Mouse (Mus musculus): ENCODE results near the gene Ddah1. TPM values are rescaled to one million over a fixed set of nuclear protein-coding genes. Genes with fewer than 3 reads are reported as not detected.

The Ddah1 gene
- polyA plus RNA-seq, 1 experiment from 2014 or later: 15.6 TPM

GRCm38 (mm10) chr3:145846255-145846654, 87.8 kb downstream of the Ddah1 start:
- DNase-seq (ENCODE audit: low spot score): no peak
- H3K36me3 ChIP-seq (ENCODE audit: control insufficient read depth, insufficient read depth, low read length): no peaks in the 10 kb centered on the region
- H3K27me3 ChIP-seq (ENCODE audit: control insufficient read depth, insufficient read depth, low read length): no peaks in the 10 kb centered on the region
- H3K9ac ChIP-seq (ENCODE audit: low read length): no peak overlapping the region
- H3K9me3 ChIP-seq (ENCODE audit: control insufficient read depth, low read length): no peaks in the 10 kb centered on the region
- 94% methylated on average over 2 of the region's 2 CpGs for WGBS
- no peaks in the 10 kb centered on the region for H3K4me1 ChIP-seq (ENCODE audit: control insufficient read depth, insufficient read depth, low read length)
- no peak overlapping the region for H3K4me2 ChIP-seq (ENCODE audit: low read depth, severe bottlenecking)
- no peak overlapping the region for H3K4me3 ChIP-seq (ENCODE audit: low read depth, low read length)
- no peak overlapping the region for H3K27ac ChIP-seq (replicated peaks; ENCODE audit: low read depth, low read length)
- no peak for ATAC-seq (ENCODE audit: insufficient number of reproducible peaks, low FRiP score, low TSS enrichment, low read depth)

DNA sequence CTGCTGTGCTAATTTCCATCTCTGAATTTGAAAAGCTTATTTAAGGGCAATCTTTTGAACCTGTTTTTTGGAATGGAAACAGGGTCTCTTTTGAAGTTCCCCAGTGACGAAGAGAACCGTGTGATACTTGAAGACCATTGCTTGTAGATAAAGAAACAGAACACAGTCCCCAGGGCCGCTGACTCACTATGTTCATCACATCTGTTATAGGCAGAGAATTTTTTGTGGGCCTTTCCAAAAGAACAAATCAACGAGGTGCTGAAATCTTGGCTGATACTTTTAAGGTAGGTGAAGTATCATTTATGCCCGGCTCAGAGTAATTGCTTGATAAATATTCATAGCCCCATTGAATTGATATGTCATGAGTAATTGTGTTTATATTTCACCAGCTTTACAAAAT, 93.6 kb downstream of the Ddah1 start:
- Histone ChIP-seq H3K36me3 (ENCODE audit: control insufficient read depth, insufficient read depth, low read length) (no peaks in the 10 kb centered on the region), H3K4me1 (ENCODE audit: control insufficient read depth, insufficient read depth, low read length) (no peaks in the 10 kb centered on the region), H3K27me3 (ENCODE audit: control insufficient read depth, insufficient read depth, low read length) (no peaks in the 10 kb centered on the region), H3K9ac (ENCODE audit: low read length) (no peak overlapping the region), H3K4me3 (ENCODE audit: low read depth, low read length) (no peak overlapping the region), H3K9me3 (ENCODE audit: control insufficient read depth, low read length) (no peaks in the 10 kb centered on the region), H3K27ac (replicated peaks; ENCODE audit: low read depth, low read length) (no peak overlapping the region), H3K4me2 (ENCODE audit: low read depth, severe bottlenecking) (no peak overlapping the region)
- WGBS: 91% methylated on average over 5 of the region's 5 CpGs
- DNase-seq (ENCODE audit: low spot score): no peak
- ATAC-seq (ENCODE audit: insufficient number of reproducible peaks, low FRiP score, low TSS enrichment, low read depth): no peak

- Histone ChIP-seq H3K4me2 (ENCODE audit: low read depth, severe bottlenecking) (no peak overlapping the region), H3K9ac (ENCODE audit: low read length) (no peak overlapping the region), H3K4me3 (ENCODE audit: low read depth, low read length) (no peak overlapping the region), H3K4me1 (ENCODE audit: control insufficient read depth, insufficient read depth, low read length) (no peaks in the 10 kb centered on the region), H3K9me3 (ENCODE audit: control insufficient read depth, low read length) (no peaks in the 10 kb centered on the region), H3K27ac (replicated peaks; ENCODE audit: low read depth, low read length) (no peak overlapping the region), H3K27me3 (ENCODE audit: control insufficient read depth, insufficient read depth, low read length) (no peaks in the 10 kb centered on the region), H3K36me3 (ENCODE audit: control insufficient read depth, insufficient read depth, low read length) (no peaks in the 10 kb centered on the region)
- 93% methylated on average over 4 of the region's 4 CpGs for WGBS
- DNase-seq (ENCODE audit: low spot score): no peak
- no peak for ATAC-seq (ENCODE audit: insufficient number of reproducible peaks, low FRiP score, low TSS enrichment, low read depth)
These were observed 94.3 kb downstream of the Ddah1 start for GRCm38 (mm10) chr3:145852800-145853199.

GRCm38 (mm10) chr3:145853713-145854112, 95.2 kb downstream of the Ddah1 start:
- Histone ChIP-seq H3K36me3 (ENCODE audit: control insufficient read depth, insufficient read depth, low read length) (no peaks in the 10 kb centered on the region), H3K9me3 (ENCODE audit: control insufficient read depth, low read length) (no peaks in the 10 kb centered on the region), H3K4me2 (ENCODE audit: low read depth, severe bottlenecking) (no peak overlapping the region), H3K27me3 (ENCODE audit: control insufficient read depth, insufficient read depth, low read length) (no peaks in the 10 kb centered on the region), H3K4me1 (ENCODE audit: control insufficient read depth, insufficient read depth, low read length) (no peaks in the 10 kb centered on the region), H3K4me3 (ENCODE audit: low read depth, low read length) (no peak overlapping the region), H3K27ac (replicated peaks; ENCODE audit: low read depth, low read length) (no peak overlapping the region), H3K9ac (ENCODE audit: low read length) (no peak overlapping the region)
- 91% methylated on average over 4 of the region's 4 CpGs for WGBS
- ATAC-seq (ENCODE audit: insufficient number of reproducible peaks, low FRiP score, low TSS enrichment, low read depth): no peak
- no peak for DNase-seq (ENCODE audit: low spot score)

- DNase-seq (ENCODE audit: low spot score) (no peak), ATAC-seq (ENCODE audit: insufficient number of reproducible peaks, low FRiP score, low TSS enrichment, low read depth) (no peak)
- Histone ChIP-seq H3K4me1 (ENCODE audit: control insufficient read depth, insufficient read depth, low read length) (no peaks in the 10 kb centered on the region), H3K27me3 (ENCODE audit: control insufficient read depth, insufficient read depth, low read length) (no peaks in the 10 kb centered on the region), H3K27ac (replicated peaks; ENCODE audit: low read depth, low read length) (no peak overlapping the region), H3K36me3 (ENCODE audit: control insufficient read depth, insufficient read depth, low read length) (no peaks in the 10 kb centered on the region), H3K4me2 (ENCODE audit: low read depth, severe bottlenecking) (no peak overlapping the region), H3K9me3 (ENCODE audit: control insufficient read depth, low read length) (no peaks in the 10 kb centered on the region), H3K9ac (ENCODE audit: low read length) (no peak overlapping the region), H3K4me3 (ENCODE audit: low read depth, low read length) (no peak overlapping the region)
- WGBS: 81% methylated on average over 5 of the region's 5 CpGs
These were observed 96.0 kb downstream of the Ddah1 start for GRCm38 (mm10) chr3:145854427-145854826.

DNA sequence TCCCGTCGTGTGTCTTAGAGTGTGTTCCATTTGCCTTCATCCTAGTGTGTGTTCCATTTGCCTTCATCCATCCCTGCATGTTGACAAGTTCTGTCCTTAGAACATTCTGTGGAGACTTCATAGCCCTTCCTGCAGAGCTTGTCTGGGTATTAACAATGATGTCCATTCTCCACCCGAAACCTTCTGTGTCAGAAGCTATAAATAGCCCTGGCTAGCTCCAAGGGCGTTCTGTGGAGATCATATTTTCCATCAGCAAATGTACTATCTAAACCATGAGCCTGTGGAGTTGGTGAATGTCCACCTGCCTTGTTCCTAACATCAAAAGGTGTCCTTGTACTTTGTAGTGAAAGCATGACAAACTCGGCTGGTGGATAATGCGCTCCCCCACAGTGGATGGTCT, 96.8 kb downstream of the Ddah1 start:
- no peak for DNase-seq (ENCODE audit: low spot score)

GRCm38 (mm10) chr3:145858388-145858787, 99.9 kb downstream of the Ddah1 start:
- 96% methylated on average over 5 of the region's 5 CpGs for WGBS
- Histone ChIP-seq H3K27ac (replicated peaks; ENCODE audit: low read depth, low read length) (no peak overlapping the region), H3K9me3 (ENCODE audit: control insufficient read depth, low read length) (no peaks in the 10 kb centered on the region), H3K4me2 (ENCODE audit: low read depth, severe bottlenecking) (no peak overlapping the region), H3K27me3 (ENCODE audit: control insufficient read depth, insufficient read depth, low read length) (no peaks in the 10 kb centered on the region), H3K4me1 (ENCODE audit: control insufficient read depth, insufficient read depth, low read length) (no peaks in the 10 kb centered on the region), H3K9ac (ENCODE audit: low read length) (no peak overlapping the region), H3K36me3 (ENCODE audit: control insufficient read depth, insufficient read depth, low read length) (no peaks in the 10 kb centered on the region), H3K4me3 (ENCODE audit: low read depth, low read length) (no peak overlapping the region)
- no peak for ATAC-seq (ENCODE audit: insufficient number of reproducible peaks, low FRiP score, low TSS enrichment, low read depth)
- no peak for DNase-seq (ENCODE audit: low spot score)

More for the DNA sequence above, 96.8 kb downstream of the Ddah1 start:
- H3K4me3 ChIP-seq (ENCODE audit: low read depth, low read length): no peak overlapping the region
- no peak overlapping the region for H3K9ac ChIP-seq (ENCODE audit: low read length)
- no peak overlapping the region for H3K27ac ChIP-seq (replicated peaks; ENCODE audit: low read depth, low read length)
- no peaks in the 10 kb centered on the region for H3K4me1 ChIP-seq (ENCODE audit: control insufficient read depth, insufficient read depth, low read length)
- H3K27me3 ChIP-seq (ENCODE audit: control insufficient read depth, insufficient read depth, low read length): no peaks in the 10 kb centered on the region
- H3K9me3 ChIP-seq (ENCODE audit: control insufficient read depth, low read length): no peaks in the 10 kb centered on the region
- ATAC-seq (ENCODE audit: insufficient number of reproducible peaks, low FRiP score, low TSS enrichment, low read depth): no peak
- no peak overlapping the region for H3K4me2 ChIP-seq (ENCODE audit: low read depth, severe bottlenecking)
- 92% methylated on average over 6 of the region's 6 CpGs for WGBS
- no peaks in the 10 kb centered on the region for H3K36me3 ChIP-seq (ENCODE audit: control insufficient read depth, insufficient read depth, low read length)

DNA sequence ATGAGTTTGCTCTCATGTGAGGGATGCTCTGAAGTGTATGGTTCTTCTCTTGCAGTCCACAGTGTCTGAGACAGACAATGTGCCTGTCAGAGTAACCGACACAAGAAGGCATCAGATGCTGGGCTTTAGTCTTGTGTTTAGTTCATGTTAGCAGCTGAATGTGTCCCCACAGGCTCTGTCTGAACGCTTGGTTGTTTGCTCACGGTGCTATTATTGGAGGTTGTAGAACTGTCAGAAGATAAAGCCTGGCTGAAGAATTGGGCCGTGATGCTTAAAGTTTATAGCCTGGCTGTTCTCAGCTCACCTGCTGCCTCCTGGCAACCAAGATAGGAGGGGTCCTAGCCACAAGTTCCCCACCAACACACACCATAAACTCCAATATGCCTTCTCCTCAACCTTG, 104.0 kb downstream of the Ddah1 start:
- DNase-seq (ENCODE audit: low spot score): no peak
- no peaks in the 10 kb centered on the region for H3K4me1 ChIP-seq (ENCODE audit: control insufficient read depth, insufficient read depth, low read length)
- H3K4me2 ChIP-seq (ENCODE audit: low read depth, severe bottlenecking): no peak overlapping the region
- H3K36me3 ChIP-seq (ENCODE audit: control insufficient read depth, insufficient read depth, low read length): no peaks in the 10 kb centered on the region
- no peak overlapping the region for H3K27ac ChIP-seq (replicated peaks; ENCODE audit: low read depth, low read length)
- WGBS: 43% methylated on average over 4 of the region's 4 CpGs
- no peaks in the 10 kb centered on the region for H3K9me3 ChIP-seq (ENCODE audit: control insufficient read depth, low read length)
- H3K27me3 ChIP-seq (ENCODE audit: control insufficient read depth, insufficient read depth, low read length): no peaks in the 10 kb centered on the region
- H3K4me3 ChIP-seq (ENCODE audit: low read depth, low read length): no peak overlapping the region
- no peak overlapping the region for H3K9ac ChIP-seq (ENCODE audit: low read length)
- no peak for ATAC-seq (ENCODE audit: insufficient number of reproducible peaks, low FRiP score, low TSS enrichment, low read depth)

DNA sequence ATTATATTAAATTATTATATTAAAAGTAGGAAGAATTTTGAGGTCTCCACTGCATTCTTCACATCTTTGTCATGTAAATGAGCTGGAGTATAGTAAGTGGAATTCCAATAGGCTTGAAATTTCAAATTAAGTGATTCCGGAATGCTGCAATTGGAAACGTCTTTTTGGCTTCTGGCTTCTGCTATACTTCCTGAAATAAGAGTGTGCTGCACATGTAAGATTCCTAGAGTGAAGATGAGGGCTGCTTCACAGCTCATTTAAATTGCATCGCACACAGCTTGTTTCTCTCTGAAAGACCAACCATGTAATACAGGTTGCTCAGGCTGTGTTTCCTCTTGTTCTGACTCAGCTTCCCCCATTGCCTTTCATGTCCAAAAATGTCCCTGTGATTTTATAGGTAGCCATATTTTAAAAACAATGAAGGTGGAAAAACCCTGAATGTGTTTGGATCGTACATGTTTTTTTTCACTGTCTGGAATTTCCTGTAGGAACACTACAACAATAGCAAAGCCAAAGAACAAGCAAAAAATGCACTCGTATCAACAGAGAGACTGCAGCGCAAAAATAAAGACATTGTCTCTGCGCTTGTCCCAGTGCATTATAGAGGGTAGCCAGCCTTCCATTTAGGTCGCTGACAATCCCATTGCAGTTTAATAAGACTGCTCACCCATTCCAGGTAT, 105.7 kb downstream of the Ddah1 start:
- H3K36me3 ChIP-seq (ENCODE audit: control insufficient read depth, insufficient read depth, low read length): no peaks in the 10 kb centered on the region
- H3K9ac ChIP-seq (ENCODE audit: low read length): no peak overlapping the region
- ATAC-seq (ENCODE audit: insufficient number of reproducible peaks, low FRiP score, low TSS enrichment, low read depth): no peak
- H3K27ac ChIP-seq (replicated peaks; ENCODE audit: low read depth, low read length): no peak overlapping the region
- no peak overlapping the region for H3K4me2 ChIP-seq (ENCODE audit: low read depth, severe bottlenecking)
- H3K9me3 ChIP-seq (ENCODE audit: control insufficient read depth, low read length): no peaks in the 10 kb centered on the region
- no peak for DNase-seq (ENCODE audit: low spot score)
- H3K4me1 ChIP-seq (ENCODE audit: control insufficient read depth, insufficient read depth, low read length): no peaks in the 10 kb centered on the region
- 90% methylated on average over 8 of the region's 8 CpGs for WGBS
- no peaks in the 10 kb centered on the region for H3K27me3 ChIP-seq (ENCODE audit: control insufficient read depth, insufficient read depth, low read length)
- no peak overlapping the region for H3K4me3 ChIP-seq (ENCODE audit: low read depth, low read length)

Data from limb, embryonic 11.5 days (tissue).